Mouse (Mus musculus) c-Kit-positive CD71-positive TER-119-negative erythroid progenitor cells, embryonic 14.5 days (primary cell): Measurements from ENCODE around the gene Nfam1.

ENCODE experiments used
- DNase-seq: peaks from one replicate; pipeline ENCODE4 v3.0.0-alpha.2; 2013; ENCODE audit warnings: low read depth

Gene Nfam1

GRCm38 (mm10) chr15:83037755-83038483 is 4.8 kb upstream of the Nfam1 start:
- DNase-seq: peak; percentile 48

- no peak for DNase-seq
These were observed 3.9 kb upstream of the Nfam1 start for GRCm38 (mm10) chr15:83036900-83037519.

GRCm38 (mm10) chr15:83036089-83036488 is 3.0 kb upstream of the Nfam1 start:
- no peak for DNase-seq

- DNase-seq: no peak
These were observed 1.3 kb upstream of the Nfam1 start for GRCm38 (mm10) chr15:83034275-83034977.

GRCm38 (mm10) chr15:83030884-83031283 is 2.2 kb downstream of the Nfam1 start:
- no peak for DNase-seq

- DNase-seq: no peak
These were observed 3.1 kb downstream of the Nfam1 start for GRCm38 (mm10) chr15:83029725-83030718.

GRCm38 (mm10) chr15:83026129-83026528 is 7.0 kb downstream of the Nfam1 start:
- DNase-seq: no peak

GRCm38 (mm10) chr15:83025041-83025760 is 7.9 kb downstream of the Nfam1 start:
- no peak for DNase-seq

- DNase-seq: no peak
These were observed 10.2 kb downstream of the Nfam1 start for GRCm38 (mm10) chr15:83022947-83023346.

GRCm38 (mm10) chr15:83010990-83011664 is 22.0 kb downstream of the Nfam1 start:
- no peak for DNase-seq

- DNase-seq: no peak
These were observed 22.7 kb downstream of the Nfam1 start for GRCm38 (mm10) chr15:83010423-83010822.

- no peak for DNase-seq
These were observed 23.6 kb downstream of the Nfam1 start for GRCm38 (mm10) chr15:83009532-83009931.

GRCm38 (mm10) chr15:83008761-83009423 is 24.2 kb downstream of the Nfam1 start:
- no peak for DNase-seq

- DNase-seq: no peak
These were observed 25.7 kb downstream of the Nfam1 start for GRCm38 (mm10) chr15:83007346-83007920.

- DNase-seq: no peak
These were observed 30.2 kb downstream of the Nfam1 start for GRCm38 (mm10) chr15:83002665-83003548.

- no peak for DNase-seq
These were observed 34.3 kb downstream of the Nfam1 start for GRCm38 (mm10) chr15:82998811-82999221.

GRCm38 (mm10) chr15:82996431-82996830 is 36.7 kb downstream of the Nfam1 start:
- DNase-seq: no peak

GRCm38 (mm10) chr15:82995239-82995638 is 37.9 kb downstream of the Nfam1 start:
- DNase-seq: no peak

- no peak for DNase-seq
These were observed 40.2 kb downstream of the Nfam1 start for GRCm38 (mm10) chr15:82992911-82993310.
